Mouse (Mus musculus) T-helper 2 cell (primary cell): Measurements from ENCODE around the gene Sds.

Experiments used
- in situ Hi-C: fragments of 300-600 bp; cut with MboI, MseI; formaldehyde crosslinking; loops from one replicate; pipeline ENCODE4 v1.15.1; 2025; ENCODE audit warnings: high pct_unique_total_duplicates

The Sds gene

DNA sequence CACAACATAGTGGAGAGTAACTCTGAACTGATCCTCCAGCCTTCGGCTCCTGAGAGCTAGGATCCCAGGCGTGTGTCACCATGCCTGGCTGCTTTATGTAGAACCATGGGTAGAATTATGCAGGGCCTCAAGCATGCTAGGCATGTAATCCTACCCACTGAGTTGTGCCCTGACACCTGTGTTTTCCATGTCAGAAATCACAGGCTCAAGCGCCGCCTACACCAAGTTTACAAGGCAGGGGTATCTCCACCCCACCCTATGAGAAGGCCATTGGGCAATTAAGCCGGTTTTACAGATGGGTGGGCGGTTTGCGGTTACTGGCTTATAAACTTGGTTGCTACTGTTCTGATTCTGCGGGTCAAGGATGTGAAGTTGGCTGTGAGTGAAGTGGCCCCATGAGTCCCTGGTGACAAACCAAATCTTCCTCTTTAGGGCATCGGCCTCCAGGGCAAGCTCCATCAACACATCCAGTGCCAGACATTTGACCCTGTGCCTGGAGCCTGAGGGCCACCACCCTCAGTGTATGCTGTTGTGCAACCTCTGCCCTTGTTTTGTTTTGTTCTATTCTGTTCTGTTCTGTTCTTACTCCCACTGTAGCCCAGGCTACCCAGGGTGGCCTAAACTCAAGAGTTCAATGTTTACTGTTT is 37.8 kb downstream of the Sds start:
- in situ Hi-C loops, result loop anchor here (10.0 kb wide), 1 partner anchor 941 kb away; the partner anchor contains the start of genes Erp29 and Tmem116

DNA sequence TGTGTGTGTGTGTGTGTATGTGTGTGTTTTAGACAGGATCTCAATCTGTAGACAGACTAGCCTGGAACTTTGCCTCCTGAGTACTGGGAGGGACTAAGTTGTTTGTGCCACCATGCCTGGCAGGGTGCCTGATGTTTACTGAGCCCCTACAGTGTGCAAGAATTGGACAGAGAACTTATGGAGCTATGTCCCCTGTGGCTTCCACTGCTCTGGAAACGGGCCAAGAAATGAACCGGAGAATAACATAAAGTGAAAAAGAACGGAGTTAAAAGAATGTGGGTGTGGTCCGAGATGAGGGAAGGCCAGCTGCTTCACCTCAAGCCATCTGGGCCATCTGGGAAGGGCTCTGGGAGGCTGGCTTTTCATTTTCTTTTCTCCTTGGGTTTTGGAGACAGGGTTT is 38.4 kb downstream of the Sds start:
- in situ Hi-C loops, result loop anchor here (5.0 to 10.0 kb wide), 2 partner anchors 93 to 940 kb away; partner anchors contain the start of genes Erp29 and Tmem116

DNA sequence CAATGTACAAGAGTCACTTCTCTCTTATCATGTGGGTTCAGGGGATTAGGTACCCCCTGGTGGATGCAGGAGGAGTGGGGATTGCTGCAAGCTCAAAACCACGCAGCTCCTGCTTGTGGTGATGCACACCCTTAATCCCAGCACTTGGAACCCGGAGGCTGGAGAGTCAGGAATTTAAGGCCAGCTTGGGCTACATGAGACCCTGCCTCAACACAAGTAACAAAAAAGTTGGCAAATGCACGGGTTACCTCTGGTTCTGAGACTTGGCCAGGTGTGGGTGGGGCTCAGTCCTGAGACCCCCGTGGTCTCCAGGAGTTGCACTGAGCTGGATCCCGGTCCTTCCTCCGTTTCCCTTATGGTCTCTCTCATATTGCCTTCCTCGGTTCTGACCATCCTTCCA is 39.1 kb downstream of the Sds start:
- in situ Hi-C loops, result loop anchor here (5.0 to 10.0 kb wide), 2 partner anchors 92 to 939 kb away; partner anchors contain the start of genes Erp29 and Tmem116

DNA sequence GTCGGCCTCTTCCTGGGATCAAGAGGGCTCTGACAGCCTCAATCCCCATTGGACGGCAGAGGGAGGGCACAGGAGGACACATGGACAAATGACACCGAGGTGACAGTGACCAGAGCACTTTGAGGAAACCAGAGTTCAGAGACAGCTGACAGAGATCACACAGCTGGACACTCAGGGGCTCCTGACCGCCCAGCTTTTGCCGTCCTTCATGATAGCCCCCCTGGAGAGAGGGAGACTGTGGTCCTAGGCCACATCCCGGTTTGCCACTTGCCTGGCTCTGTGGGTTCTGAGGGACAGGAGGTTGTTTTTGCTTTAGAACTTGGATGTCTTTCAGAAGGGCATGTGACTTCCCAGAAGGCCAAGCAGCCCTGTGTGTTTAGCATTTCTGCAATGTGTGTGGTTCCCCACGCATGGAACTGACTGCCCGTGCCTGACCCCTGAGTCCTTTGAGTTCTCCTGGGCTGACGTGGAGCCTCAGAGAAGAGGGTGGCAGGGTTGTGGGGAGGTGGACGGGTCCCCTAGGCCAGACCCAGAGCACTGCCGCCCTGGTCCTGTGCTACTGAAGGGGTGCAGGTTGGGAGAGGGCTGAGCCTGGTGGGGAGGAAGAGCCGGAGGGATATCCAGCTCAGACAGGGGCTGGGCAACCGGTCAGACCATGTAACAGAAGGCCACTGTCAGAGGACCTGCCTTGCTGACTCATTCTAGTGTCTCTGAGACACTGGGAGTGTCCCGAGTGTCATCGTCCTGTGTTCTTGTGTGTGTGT is 40.1 kb downstream of the Sds start:
- in situ Hi-C loops, result loop anchor here (5.0 to 10.0 kb wide), 2 partner anchors 91 to 938 kb away; partner anchors contain the start of genes Erp29 and Tmem116

DNA sequence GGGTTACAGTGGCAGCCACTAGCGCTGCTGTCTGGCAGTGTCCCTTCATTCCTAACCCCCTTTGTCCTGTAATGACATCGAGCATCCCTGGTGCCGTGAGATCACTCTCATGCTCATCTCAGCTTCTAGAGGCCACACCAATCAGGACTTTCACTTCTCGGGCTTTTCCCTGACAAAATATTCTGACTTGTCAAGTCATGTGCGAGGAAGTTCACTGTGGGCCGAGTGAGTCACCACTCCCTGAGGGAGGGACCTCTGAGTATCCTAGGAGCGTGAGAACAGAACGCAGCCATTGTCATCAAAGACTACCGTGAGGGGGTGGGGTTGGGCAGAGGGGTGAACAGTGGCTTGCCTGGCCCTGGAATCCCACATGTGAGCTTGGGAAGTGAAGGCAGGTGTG is 41.2 kb downstream of the Sds start:
- in situ Hi-C loops, result loop anchor here (5.0 to 10.0 kb wide), 2 partner anchors 90 to 937 kb away; partner anchors contain the start of genes Erp29 and Tmem116

DNA sequence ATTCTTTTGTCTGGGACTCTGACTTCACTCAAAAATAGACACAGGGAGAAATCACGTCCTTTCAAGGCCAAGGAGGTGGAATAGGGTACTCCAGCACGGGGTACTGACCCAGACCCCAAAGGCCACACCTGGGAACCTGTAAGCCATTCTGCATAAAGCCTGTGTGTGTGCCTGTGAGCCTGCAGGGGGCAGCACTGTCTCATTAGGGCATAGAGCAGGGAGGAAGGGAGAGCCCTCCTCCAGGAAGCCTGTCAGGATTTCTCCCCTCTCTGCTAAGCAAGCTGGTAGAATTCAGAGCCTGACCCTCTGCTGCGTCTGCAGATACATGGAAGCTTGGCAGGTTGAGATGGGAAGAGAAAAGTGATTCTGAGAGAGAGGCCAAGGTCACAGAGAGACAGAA is 46.3 kb downstream of the Sds start:
- in situ Hi-C loops, result no loop called here

DNA sequence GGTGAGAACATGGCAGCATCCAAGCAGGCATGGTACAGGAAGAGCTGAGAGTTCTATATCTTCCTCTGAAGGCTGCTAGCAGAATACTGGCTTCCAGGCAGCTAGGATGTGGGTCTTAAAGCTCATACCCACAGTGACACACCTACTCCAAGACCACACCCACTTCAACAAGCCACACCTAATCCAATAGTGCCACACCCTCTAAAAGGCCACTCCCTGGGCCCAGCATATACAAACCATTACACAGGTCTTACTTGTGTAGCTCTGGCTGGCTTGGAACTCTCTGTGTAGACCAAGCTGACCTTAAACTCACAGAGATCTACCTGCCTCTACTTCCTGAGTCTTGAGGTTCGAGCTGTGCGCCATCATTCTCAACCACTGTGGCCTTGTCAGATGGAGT is 48.4 kb downstream of the Sds start:
- in situ Hi-C loops, result no loop called here

DNA sequence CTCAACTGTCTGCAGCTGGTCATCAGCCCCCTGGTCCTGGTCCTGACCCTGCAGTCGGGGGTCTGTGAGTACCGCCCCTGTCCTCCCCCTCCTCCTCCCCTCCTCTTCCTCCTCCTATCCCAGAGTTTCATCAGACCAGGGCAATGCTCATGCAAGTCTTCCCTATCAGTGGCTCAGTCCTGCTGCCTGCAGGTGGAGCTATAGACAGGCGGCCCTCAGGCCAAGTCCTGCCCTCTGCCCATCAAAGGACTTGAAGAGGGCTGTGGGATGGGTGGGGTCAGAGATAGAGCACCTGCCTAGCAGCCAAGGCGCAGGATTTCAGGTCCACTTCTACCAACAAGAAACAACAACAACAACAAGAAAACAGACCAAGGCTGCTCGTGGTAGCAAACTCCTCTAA is 49.4 kb downstream of the Sds start:
- in situ Hi-C loops, result no loop called here

DNA sequence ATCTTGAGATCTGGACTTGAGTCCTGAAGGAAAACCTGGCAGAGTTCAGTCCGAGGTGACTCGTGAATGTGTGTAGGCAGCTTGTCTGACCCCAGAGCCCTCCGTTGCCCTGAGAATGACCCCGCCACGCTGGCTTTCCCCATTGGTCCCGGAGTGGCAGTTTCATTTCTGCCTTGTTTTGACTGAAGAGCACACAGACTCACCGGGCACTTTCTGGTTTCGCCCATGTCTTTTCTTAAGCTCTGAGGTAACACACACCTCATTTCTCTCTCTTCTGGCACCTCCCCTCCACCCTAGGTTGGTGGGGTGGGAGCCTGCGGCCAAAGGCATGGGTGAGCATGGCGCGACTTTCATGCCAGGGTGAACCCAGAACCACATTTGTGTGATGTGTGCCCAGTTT is 50.0 kb downstream of the Sds start:
- in situ Hi-C loops, result no loop called here

DNA sequence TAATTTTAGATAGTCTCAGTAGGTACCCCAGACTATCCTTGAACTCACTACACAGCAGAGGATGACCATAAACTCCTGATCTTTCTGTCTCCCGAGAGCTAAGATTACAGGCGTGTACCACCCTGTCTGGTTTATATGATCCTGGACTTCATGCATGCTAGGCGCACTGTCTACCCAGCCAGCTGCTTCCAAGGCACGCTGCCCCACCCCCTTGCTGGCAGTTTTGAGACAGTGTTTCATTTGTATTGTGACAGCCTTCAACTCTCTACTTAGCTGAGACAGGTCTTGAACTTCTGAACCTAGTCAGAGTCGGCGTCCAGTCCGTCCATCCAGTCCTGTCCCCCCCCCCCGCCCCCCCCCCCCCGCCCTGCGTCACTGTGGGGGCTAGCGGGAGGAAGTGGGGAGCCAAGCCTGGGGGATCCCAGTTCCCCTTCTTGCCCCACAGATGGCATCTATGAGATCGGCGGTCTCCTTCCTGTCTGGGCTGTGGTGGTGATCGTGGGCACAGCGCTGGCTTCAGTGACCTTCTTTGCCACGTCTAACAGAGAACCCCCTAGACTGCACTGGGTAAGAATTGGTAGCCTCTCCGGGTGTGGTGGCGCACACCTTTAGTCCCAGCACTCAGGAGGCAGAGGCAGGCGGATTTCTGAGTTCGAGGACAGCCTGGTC is 51.1 kb downstream of the Sds start:
- in situ Hi-C loops, result no loop called here

DNA sequence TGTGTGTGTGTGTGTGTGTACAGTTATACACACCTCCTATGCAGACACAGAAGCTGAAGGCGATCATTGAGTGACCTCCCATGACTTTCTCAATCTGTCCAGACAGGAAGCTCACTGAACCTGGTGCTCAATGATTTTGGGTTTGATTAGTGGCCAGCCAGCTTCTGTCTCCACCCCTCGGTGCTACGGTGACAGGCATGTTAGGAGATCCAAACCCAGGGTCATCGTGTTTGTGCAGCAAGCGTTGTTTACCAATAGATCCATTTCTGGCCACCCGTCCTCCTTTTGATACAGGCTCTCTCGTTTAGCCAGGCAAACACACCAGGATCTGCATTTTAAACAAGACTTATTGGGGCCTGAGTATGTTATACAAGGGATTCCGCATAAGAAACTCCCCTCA is 55.3 kb downstream of the Sds start:
- in situ Hi-C loops, result no loop called here
